Mouse (Mus musculus): ENCODE results near the gene Chuk. TPM values are rescaled to one million over a fixed set of nuclear protein-coding genes. Genes with fewer than 3 reads are reported as not detected.
"Not testable (repeated sequence)": the region's sequence is repeated elsewhere in the genome, so short reads cannot be mapped to it uniquely, and the experiment has no call there.

Gene Chuk
- polyA plus RNA-seq, 1 experiment: 31.3 TPM

- Histone ChIP-seq H3K4me3 (replicated peaks; ENCODE audit: control insufficient read depth, low read depth, low read length) (no peak overlapping the region), H3K27ac (ENCODE audit: control insufficient read depth, insufficient read depth, low read depth, low read length, poor library complexity) (peak overlapping the region; percentile 22; the same call in 1 of the 2 replicates), H3K4me1 (ENCODE audit: control insufficient read depth, insufficient read depth, low read length) (peaks cover 2% of the 10 kb centered on the region; the same call in 1 of the 2 replicates)
- WGBS: 7% methylated on average over 9 of the region's 9 CpGs
- TF ChIP-seq POLR2A (IDR thresholded peaks at IDR 0.05; ENCODE audit: borderline replicate concordance, control insufficient read depth, low read depth, low read length) (no peak), CTCF (IDR thresholded peaks at IDR 0.05; ENCODE audit: control insufficient read depth, insufficient read depth, low read length) (no peak)
Measured at GRCm38 (mm10) chr19:44144366-44144765, 37.1 kb upstream of the Chuk start.

GRCm38 (mm10) chr19:44135960-44136485, 28.7 kb upstream of the Chuk start:
- H3K27ac ChIP-seq (ENCODE audit: control insufficient read depth, insufficient read depth, low read depth, low read length, poor library complexity): no peak overlapping the region
- WGBS: 29% methylated on average over 7 of the region's 7 CpGs
- TF ChIP-seq POLR2A (IDR thresholded peaks at IDR 0.05; ENCODE audit: borderline replicate concordance, control insufficient read depth, low read depth, low read length) (no peak), CTCF (IDR thresholded peaks at IDR 0.05; ENCODE audit: control insufficient read depth, insufficient read depth, low read length) (no peak)
- no peaks in the 10 kb centered on the region for H3K4me1 ChIP-seq (ENCODE audit: control insufficient read depth, insufficient read depth, low read length)
- no peak overlapping the region for H3K4me3 ChIP-seq (replicated peaks; ENCODE audit: control insufficient read depth, low read depth, low read length)

GRCm38 (mm10) chr19:44135072-44135959, 28.0 kb upstream of the Chuk start, which contains the start of gene Cwf19l1:
Cwf19l1 (minus strand) TSS chr19:44135876.
- WGBS: under 1% methylated on average over 45 of the region's 45 CpGs
- Histone ChIP-seq H3K4me1 (ENCODE audit: control insufficient read depth, insufficient read depth, low read length) (no peaks in the 10 kb centered on the region), H3K4me3 (replicated peaks; ENCODE audit: control insufficient read depth, low read depth, low read length) (peak within 1 kb of the TSS; percentile 99), H3K27ac (ENCODE audit: control insufficient read depth, insufficient read depth, low read depth, low read length, poor library complexity) (peak within 1 kb of the TSS; percentile 89)
- no peak; the same call in 1 of the 2 replicates for TF ChIP-seq POLR2A (IDR thresholded peaks at IDR 0.05; ENCODE audit: borderline replicate concordance, control insufficient read depth, low read depth, low read length)
- TF ChIP-seq CTCF (IDR thresholded peaks at IDR 0.05; ENCODE audit: control insufficient read depth, insufficient read depth, low read length): no peak

GRCm38 (mm10) chr19:44132917-44133316, 25.6 kb upstream of the Chuk start:
- H3K4me3 ChIP-seq (replicated peaks; ENCODE audit: control insufficient read depth, low read depth, low read length): no peak overlapping the region
- no peak overlapping the region for H3K27ac ChIP-seq (ENCODE audit: control insufficient read depth, insufficient read depth, low read depth, low read length, poor library complexity)
- WGBS: 80% methylated on average over 5 of the region's 5 CpGs
- no peaks in the 10 kb centered on the region for H3K4me1 ChIP-seq (ENCODE audit: control insufficient read depth, insufficient read depth, low read length)
- TF ChIP-seq CTCF (IDR thresholded peaks at IDR 0.05; ENCODE audit: control insufficient read depth, insufficient read depth, low read length) (no peak), POLR2A (IDR thresholded peaks at IDR 0.05; ENCODE audit: borderline replicate concordance, control insufficient read depth, low read depth, low read length) (no peak)

- Histone ChIP-seq H3K4me1 (ENCODE audit: control insufficient read depth, insufficient read depth, low read length) (no peaks in the 10 kb centered on the region), H3K4me3 (replicated peaks; ENCODE audit: control insufficient read depth, low read depth, low read length) (no peak overlapping the region), H3K27ac (ENCODE audit: control insufficient read depth, insufficient read depth, low read depth, low read length, poor library complexity) (no peak overlapping the region)
- no peak for TF ChIP-seq POLR2A (IDR thresholded peaks at IDR 0.05; ENCODE audit: borderline replicate concordance, control insufficient read depth, low read depth, low read length)
- no peak for TF ChIP-seq CTCF (IDR thresholded peaks at IDR 0.05; ENCODE audit: control insufficient read depth, insufficient read depth, low read length)
- 73% methylated on average over 2 of the region's 2 CpGs for WGBS
Measured at GRCm38 (mm10) chr19:44128560-44128959, 21.3 kb upstream of the Chuk start.

GRCm38 (mm10) chr19:44127729-44128497, 20.6 kb upstream of the Chuk start:
- WGBS: 91% methylated on average over 10 of the region's 10 CpGs
- H3K4me3 ChIP-seq (replicated peaks; ENCODE audit: control insufficient read depth, low read depth, low read length): no peak overlapping the region
- H3K27ac ChIP-seq (ENCODE audit: control insufficient read depth, insufficient read depth, low read depth, low read length, poor library complexity): no peak overlapping the region
- no peaks in the 10 kb centered on the region for H3K4me1 ChIP-seq (ENCODE audit: control insufficient read depth, insufficient read depth, low read length)
- TF ChIP-seq CTCF (IDR thresholded peaks at IDR 0.05; ENCODE audit: control insufficient read depth, insufficient read depth, low read length) (no peak), POLR2A (IDR thresholded peaks at IDR 0.05; ENCODE audit: borderline replicate concordance, control insufficient read depth, low read depth, low read length) (no peak)

GRCm38 (mm10) chr19:44121137-44121536, 13.9 kb upstream of the Chuk start:
- no peak overlapping the region for H3K27ac ChIP-seq (ENCODE audit: control insufficient read depth, insufficient read depth, low read depth, low read length, poor library complexity)
- TF ChIP-seq POLR2A (IDR thresholded peaks at IDR 0.05; ENCODE audit: borderline replicate concordance, control insufficient read depth, low read depth, low read length) (no peak), CTCF (IDR thresholded peaks at IDR 0.05; ENCODE audit: control insufficient read depth, insufficient read depth, low read length) (no peak)
- H3K4me3 ChIP-seq (replicated peaks; ENCODE audit: control insufficient read depth, low read depth, low read length): no peak overlapping the region
- 95% methylated on average over 7 of the region's 7 CpGs for WGBS
- peaks cover 2% of the 10 kb centered on the region; the same call in 1 of the 2 replicates for H3K4me1 ChIP-seq (ENCODE audit: control insufficient read depth, insufficient read depth, low read length)

GRCm38 (mm10) chr19:44120686-44121085, 13.4 kb upstream of the Chuk start:
- not testable (repeated sequence) for H3K27ac ChIP-seq (ENCODE audit: control insufficient read depth, insufficient read depth, low read depth, low read length, poor library complexity); H3K4me1 ChIP-seq (ENCODE audit: control insufficient read depth, insufficient read depth, low read length); H3K4me3 ChIP-seq (replicated peaks; ENCODE audit: control insufficient read depth, low read depth, low read length)
- 88% methylated on average over 9 of the region's 9 CpGs for WGBS

All from bone marrow, adult 2 months (tissue).